Mouse (Mus musculus): ENCODE measurements around the gene Wdr19.
"Not testable (repeated sequence)": the region's sequence is repeated elsewhere in the genome, so short reads cannot be mapped to it uniquely, and the experiment has no call there.

The Wdr19 gene

GRCm38 (mm10) chr5:65194441-65194840 lies 5.1 kb upstream of the Wdr19 start:
- DNase-seq (ENCODE audit: low spot score in 2 of 2), result no peak

GRCm38 (mm10) chr5:65204726-65205125 lies 5.2 kb downstream of the Wdr19 start:
- no peak for DNase-seq (ENCODE audit: low spot score in 2 of 2)

GRCm38 (mm10) chr5:65213321-65213720 lies 13.8 kb downstream of the Wdr19 start:
- peak; percentile 23 to 60 for DNase-seq (ENCODE audit: low spot score in 2 of 2)

- DNase-seq (ENCODE audit: low spot score in 2 of 2), result no peak
Observed at GRCm38 (mm10) chr5:65217305-65218269, 18.1 kb downstream of the Wdr19 start.

GRCm38 (mm10) chr5:65221037-65221436 lies 21.5 kb downstream of the Wdr19 start:
- no peak for DNase-seq (ENCODE audit: low spot score in 2 of 2)

GRCm38 (mm10) chr5:65224056-65224455 lies 24.6 kb downstream of the Wdr19 start:
- no peak for DNase-seq (ENCODE audit: low spot score in 2 of 2)

- DNase-seq (ENCODE audit: low spot score in 2 of 2), result no peak
Observed at GRCm38 (mm10) chr5:65231289-65232003, 31.9 kb downstream of the Wdr19 start.

- peak in 1 of 2 experiments; percentile 48 for DNase-seq (ENCODE audit: low spot score in 2 of 2)
Observed at GRCm38 (mm10) chr5:65242740-65243139, 43.2 kb downstream of the Wdr19 start.

GRCm38 (mm10) chr5:65247296-65247695 lies 47.8 kb downstream of the Wdr19 start:
- no peak for DNase-seq (ENCODE audit: low spot score in 2 of 2)

GRCm38 (mm10) chr5:65250185-65250855 lies 50.8 kb downstream of the Wdr19 start:
- no peak for DNase-seq (ENCODE audit: low spot score in 2 of 2)

- no peak for DNase-seq (ENCODE audit: low spot score in 2 of 2)
Observed at GRCm38 (mm10) chr5:65257910-65258505, 58.5 kb downstream of the Wdr19 start.

- DNase-seq (ENCODE audit: low spot score in 2 of 2), result no peak
Observed at GRCm38 (mm10) chr5:65273966-65274365, 74.5 kb downstream of the Wdr19 start.

- no peak for DNase-seq (ENCODE audit: low spot score in 2 of 2)
Observed at GRCm38 (mm10) chr5:65279133-65279651, 79.7 kb downstream of the Wdr19 start.

- no peak for DNase-seq (ENCODE audit: low spot score in 2 of 2)
Observed at GRCm38 (mm10) chr5:65281216-65281615, 81.7 kb downstream of the Wdr19 start.

GRCm38 (mm10) chr5:65284171-65284570 lies 84.7 kb downstream of the Wdr19 start:
- peak; percentile 34 to 65 for DNase-seq (ENCODE audit: low spot score in 2 of 2)

GRCm38 (mm10) chr5:65287751-65288701 lies 88.5 kb downstream of the Wdr19 start:
- no peak for DNase-seq (ENCODE audit: low spot score in 2 of 2)

- not testable (repeated sequence) for DNase-seq (ENCODE audit: low spot score in 2 of 2)
Observed at GRCm38 (mm10) chr5:65289009-65289408, 89.5 kb downstream of the Wdr19 start.

- DNase-seq (ENCODE audit: low spot score in 2 of 2), result no peak
Observed at GRCm38 (mm10) chr5:65293627-65294026, 94.1 kb downstream of the Wdr19 start.

GRCm38 (mm10) chr5:65294270-65294669 lies 94.8 kb downstream of the Wdr19 start:
- DNase-seq (ENCODE audit: low spot score in 2 of 2), result no peak

Measured in spleen, postnatal 10 days (tissue).